ENCODE assay signal across 7 mouse cellular contexts in genomic region chr14:122474891-122475556, GRCm38 (mm10). TPM values are rescaled to one million over a fixed set of nuclear protein-coding genes. Genes with fewer than 3 reads are reported as not detected.
A peak's percentile ranks its signal among the peaks of the same experiment; 100 is the strongest.
DNase-seq lines count a peak whose midpoint lies in the region; ATAC-seq and TF ChIP-seq lines count a peak whose summit lies in the region.

TSS of gene Zic2 (plus strand) at chr14:122475435.

- H3ac ChIP-seq in myocyte (ENCODE audit: control insufficient read depth, insufficient read length) = peak within 1 kb of the TSS; percentile 68

- H3K4me2 ChIP-seq in forebrain, postnatal 0 days (ENCODE audit: low read depth) = peak within 1 kb of the TSS; percentile 56
- peak within 1 kb of the TSS; percentile 73 for H3K4me2 ChIP-seq in myocyte (ENCODE audit: low read depth)

- H3K27ac ChIP-seq in cerebellum, adult 2 months (ENCODE audit: insufficient read depth, low read length) = peak within 1 kb of the TSS; percentile 99
- H3K27ac ChIP-seq in forebrain, postnatal 0 days (ENCODE audit: low read depth, low read length) = peak within 1 kb of the TSS; percentile 87

- no peak for TF ChIP-seq CTCF in cerebellum, adult 2 months (IDR thresholded peaks at IDR 0.05; ENCODE audit: borderline replicate concordance, insufficient read depth, low read depth, low read length)
- no peak for TF ChIP-seq CTCF in forebrain, postnatal 0 days (IDR thresholded peaks at IDR 0.05; ENCODE audit: low read depth)

- peak within 1 kb of the TSS; percentile 61 for H3K9ac ChIP-seq in forebrain, postnatal 0 days

- H3K79me2 ChIP-seq in myocyte (ENCODE audit: control insufficient read depth, insufficient read depth) = peaks cover 7% of the 10 kb centered on the region

- peak; percentile 49 for DNase-seq in right cerebral cortex, adult 18-20 months
- DNase-seq in right cerebral cortex, adult 2 months (ENCODE audit: low spot score in 2 of 2) = no peak
- peak; percentile 97 for DNase-seq in cerebellum, adult 2 months
- DNase-seq in forebrain, postnatal 0 days = peak; percentile 80
- DNase-seq in left cerebral cortex, postnatal 10 days (ENCODE audit: extremely low spot score in 1 of 2, low spot score in 2 of 2) = peak in 1 of 2 experiments; percentile 92
- no peak for DNase-seq in gastrocnemius, postnatal 25 days

- H3K27me3 ChIP-seq in cerebellum, adult 2 months (ENCODE audit: control insufficient read depth, insufficient read depth, low read length) = no peaks in the 10 kb centered on the region
- H3K27me3 ChIP-seq in forebrain, postnatal 0 days (ENCODE audit: insufficient read depth, low read length) = peaks cover 6% of the 10 kb centered on the region
- H3K27me3 ChIP-seq in myocyte (ENCODE audit: control insufficient read depth, insufficient read depth, insufficient read length) = peaks cover 32% of the 10 kb centered on the region

- H3K9me3 ChIP-seq in forebrain, postnatal 0 days (ENCODE audit: low read length) = no peaks in the 10 kb centered on the region

- ATAC-seq in forebrain, postnatal 0 days = peak; percentile 64

- peak within 1 kb of the TSS; percentile 98 for H3K4me3 ChIP-seq in cerebellum, adult 2 months (replicated peaks; ENCODE audit: insufficient read depth, low read depth, low read length)
- H3K4me3 ChIP-seq in forebrain, postnatal 0 days (ENCODE audit: low read depth, low read length) = peak within 1 kb of the TSS; percentile 48
- H3K4me3 ChIP-seq in myocyte = peak within 1 kb of the TSS; percentile 26

- peak; percentile 83 for TF ChIP-seq POLR2A in cerebellum, adult 2 months (IDR thresholded peaks at IDR 0.05; ENCODE audit: borderline replicate concordance, insufficient read depth, low read length)
- peak; percentile 52 for TF ChIP-seq POLR2A in myocyte (IDR thresholded peaks at IDR 0.05; ENCODE audit: insufficient read length, low read depth)

- H3K36me3 ChIP-seq in forebrain, postnatal 0 days (ENCODE audit: insufficient read depth) = no peaks in the 10 kb centered on the region
- no peaks in the 10 kb centered on the region for H3K36me3 ChIP-seq in myocyte (ENCODE audit: control insufficient read depth, insufficient read depth)

- intact Hi-C loops in left cerebral cortex, postnatal 10 days (cut with DNase I) = loop anchor here (5.0 kb wide), 2 partner anchors 93 to 248 kb away; no protein-coding TSS in a partner anchor

- peaks cover 2% of the 10 kb centered on the region; the same call in 1 of the 2 replicates for H3K4me1 ChIP-seq in cerebellum, adult 2 months (ENCODE audit: control insufficient read depth, insufficient read depth, low read length)
- no peaks in the 10 kb centered on the region for H3K4me1 ChIP-seq in forebrain, postnatal 0 days (ENCODE audit: insufficient read depth)

- WGBS in cerebellum, adult 2 months = under 1% methylated on average over 47 of the region's 73 CpGs
- under 1% methylated on average over 43 of the region's 73 CpGs for WGBS in forebrain, postnatal 0 days

TF ChIP-seq in myocyte, 11 proteins besides CTCF, POLR2A, EP300 and RAD21:
- TF ChIP-seq CEBPB (IDR thresholded peaks at IDR 0.05; ENCODE audit: insufficient read depth, poor library complexity, severe bottlenecking) (no peak), TCF12 (IDR thresholded peaks at IDR 0.05; ENCODE audit: insufficient read depth, poor library complexity, severe bottlenecking) (no peak), MYOD1 (IDR thresholded peaks at IDR 0.05; ENCODE audit: control insufficient read depth in 1 of 3, insufficient read length in 2 of 3, low read depth in 2 of 3) (peak in 1 of 3 experiments; percentile 9), MAX (IDR thresholded peaks at IDR 0.05; ENCODE audit: low read depth) (no peak), REST (IDR thresholded peaks at IDR 0.05; ENCODE audit: insufficient read depth, insufficient read length) (no peak), SRF (IDR thresholded peaks at IDR 0.05; ENCODE audit: control insufficient read depth, insufficient read length, low read depth) (no peak), USF1 (IDR thresholded peaks at IDR 0.05; ENCODE audit: low read depth) (no peak), POLR2AphosphoS2 (IDR thresholded peaks at IDR 0.05; ENCODE audit: insufficient read length, low read depth) (peak; percentile 20), MYOG (IDR thresholded peaks at IDR 0.05; ENCODE audit: control insufficient read depth in 1 of 3, insufficient read depth in 1 of 3, insufficient read length in 2 of 3, low read depth in 2 of 3) (no peak), TCF3 (IDR thresholded peaks at IDR 0.05; ENCODE audit: insufficient read length, low read depth) (no peak), E2F4 (IDR thresholded peaks at IDR 0.05; ENCODE audit: insufficient read depth) (no peak)

RNA-seq across cellular contexts. Expression of gene Zic2, which starts in this region (rescaled TPM):
- polyA plus RNA-seq in cerebellum, adult 2 months (2012; rRNA removed) = 157 and 186 TPM in 2 replicates
- total RNA-seq in forebrain, postnatal 0 days (2014; rRNA removed) = 44.9 and 105 TPM in 2 replicates
- polyA plus RNA-seq in forebrain, postnatal 0 days (2015; fragmentation: Nextera tagmentation; extraction: Ambion mirVana) = 9.6 and 16.3 TPM in 2 replicates
- total RNA-seq in left cerebral cortex, postnatal 10 days (2021) = 10 to 100 TPM; 16.4 to 19.0 TPM
- polyA plus RNA-seq in myocyte (2012; fragmentation: generic; extraction: Trizol) = 0.88 TPM
- total RNA-seq in gastrocnemius, postnatal 25 days (2021) = not detected

Comparison
In these comparisons a context has a peak if more than half of its experiments do, and no peak if none do; other contexts are left out.
1. RNA of gene Zic2 (total RNA-seq): 44.9 to 105 TPM in forebrain, postnatal 0 days and 16.4 to 19.0 TPM in left cerebral cortex, postnatal 10 days; not detected in gastrocnemius, postnatal 25 days; every median in the first group is over 10 times any median in the second.
2. DNase-seq: peak in right cerebral cortex, adult 18-20 months (single experiment), cerebellum, adult 2 months (2 of 2) and forebrain, postnatal 0 days (single experiment); none in right cerebral cortex, adult 2 months (0 of 2) and gastrocnemius, postnatal 25 days (single experiment).
3. H3K4me3 ChIP-seq: peak in every context shown above with its lines; median percentile 98 in cerebellum, adult 2 months; 48 in forebrain, postnatal 0 days; 26 in myocyte.